Mouse (Mus musculus): ENCODE measurements at regions not wholly inside any gene's neighbourhood (a gene's known extent, or its start where the extent isn't known, plus 50 kb on each side); places are given as distances from the start of the nearest gene placed in this dataset.

GRCm38 (mm10) chr9:73176645-73177044, 63.4 kb downstream of the Rsl24d1 start:
- TF ChIP-seq CTCF (IDR thresholded peaks at IDR 0.05; ENCODE audit: low read depth) (no peak), EP300 (IDR thresholded peaks at IDR 0.05; ENCODE audit: low read depth) (no peak)
